In the genomic region with DNA sequence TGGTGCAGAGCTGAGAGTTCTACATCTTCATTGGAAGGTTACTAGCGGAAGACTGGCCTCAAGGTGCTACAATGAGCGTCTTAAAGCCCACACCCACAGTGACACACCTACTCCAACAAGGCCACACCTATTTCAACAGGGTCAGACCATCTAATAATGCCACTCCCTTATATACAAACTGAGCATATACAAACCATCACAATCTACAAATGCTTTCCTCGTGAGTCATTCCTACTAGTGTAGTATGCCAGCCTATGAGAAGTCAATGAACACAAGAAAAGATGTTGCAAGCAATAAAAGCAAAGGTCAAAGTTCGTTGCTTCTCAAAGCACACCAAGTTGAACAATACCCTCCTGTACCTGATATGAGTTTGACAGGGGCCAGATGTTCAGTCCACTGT, we compare ENCODE assay signal across 21 mouse cellular contexts.
DNase-seq lines count a peak whose midpoint lies in the region; ATAC-seq and TF ChIP-seq lines count a peak whose summit lies in the region.
"Had no signal": no experiment of that assay in that cellular context is flagged by ENCODE, and none has a peak within 500 bp of the region (broad histone marks: within the 10 kb centered on the region; RNA-seq: fewer than 3 reads in every experiment).

No protein-coding gene starts in this region.

- H3K27ac ChIP-seq in intestine, embryonic 15.5 days: no peak overlapping the region
- H3K27ac ChIP-seq in intestine, postnatal 0 days (ENCODE audit: low read depth, low read length): no peak overlapping the region
- H3K27ac ChIP-seq in liver, adult 2 months (replicated peaks; ENCODE audit: insufficient read depth, low read depth, low read length): no peak overlapping the region
- H3K27ac ChIP-seq in liver, embryonic 11.5 days (ENCODE audit: low read depth, low read length): no peak overlapping the region
- H3K27ac ChIP-seq in left cerebral cortex, adult 2 months: no peak overlapping the region
- H3K27ac ChIP-seq: forebrain, embryonic 10.5 days; hindbrain, embryonic 12.5 days; hindbrain, embryonic 15.5 days had no signal

- H3K9me3 ChIP-seq in intestine, embryonic 15.5 days: no peaks in the 10 kb centered on the region
- H3K9me3 ChIP-seq in intestine, postnatal 0 days (ENCODE audit: control insufficient read depth): no peaks in the 10 kb centered on the region
- no peaks in the 10 kb centered on the region for H3K9me3 ChIP-seq in liver, embryonic 11.5 days (ENCODE audit: control insufficient read depth, low read length)
- H3K9me3 ChIP-seq: forebrain, embryonic 10.5 days; hindbrain, embryonic 12.5 days; hindbrain, embryonic 15.5 days had no signal

- peak; percentile 49 for ATAC-seq in intestine, embryonic 15.5 days
- ATAC-seq in intestine, postnatal 0 days: no peak
- no peak for ATAC-seq in liver, embryonic 11.5 days (replicated peaks; ENCODE audit: low FRiP score)
- ATAC-seq: CD4-positive, CD25-positive, alpha-beta regulatory T cell, adult 4 months; forebrain, embryonic 14.5 days; forebrain, postnatal 0 days had no signal

- H3K4me2 ChIP-seq in intestine, embryonic 15.5 days (replicated peaks): no peak overlapping the region
- H3K4me2 ChIP-seq in intestine, postnatal 0 days (replicated peaks; ENCODE audit: low read depth): no peak overlapping the region
- no peak overlapping the region for H3K4me2 ChIP-seq in liver, embryonic 11.5 days
- H3K4me2 ChIP-seq: heart, embryonic 11.5 days; hindbrain, embryonic 12.5 days; hindbrain, embryonic 15.5 days had no signal

- WGBS in intestine, embryonic 15.5 days: 83% methylated on average over 4 of the region's 4 CpGs
- WGBS in intestine, postnatal 0 days: 73% methylated on average over 4 of the region's 4 CpGs
- 71% methylated on average over 4 of the region's 4 CpGs for WGBS in liver, adult 2 months
- WGBS in liver, embryonic 11.5 days: 82% methylated on average over 4 of the region's 4 CpGs

- peak; percentile 8 for DNase-seq in liver, adult 2 months (ENCODE audit: extremely low read depth, low read depth, low spot score)
- DNase-seq in liver, embryonic 11.5 days (ENCODE audit: low spot score): no peak
- peak; percentile 8 for DNase-seq in ZHBTc4 (ENCODE audit: low read depth, low spot score)
- DNase-seq in heart, adult 11 months: no peak
- DNase-seq in left cerebral cortex, adult 2 months (ENCODE audit: extremely low spot score in 1 of 2, low spot score in 2 of 2): no peak
- DNase-seq in cerebellum, postnatal 10 days: no peak
- DNase-seq: adrenal gland, adult 2 months; adrenal gland, postnatal 14 days; cerebellum, adult 11 months; cerebellum, adult 2 months; cerebellum, postnatal 14 days; forebrain, postnatal 0 days; gastrocnemius, postnatal 25 days had no signal

- no peaks in the 10 kb centered on the region for H3K27me3 ChIP-seq in intestine, embryonic 15.5 days (replicated peaks)
- H3K27me3 ChIP-seq in intestine, postnatal 0 days (replicated peaks; ENCODE audit: control insufficient read depth, insufficient read depth, low read length): no peaks in the 10 kb centered on the region
- no peaks in the 10 kb centered on the region for H3K27me3 ChIP-seq in liver, adult 2 months (ENCODE audit: control insufficient read depth, insufficient read depth, low read length)
- H3K27me3 ChIP-seq in liver, embryonic 11.5 days (replicated peaks; ENCODE audit: control insufficient read depth, insufficient read depth, low read length): no peaks in the 10 kb centered on the region
- H3K27me3 ChIP-seq: hindbrain, embryonic 12.5 days; hindbrain, embryonic 15.5 days had no signal

- no peak for TF ChIP-seq POLR2A in liver, adult 2 months (IDR thresholded peaks at IDR 0.05; ENCODE audit: extremely low read depth, insufficient read depth, low read length)

- H3K4me1 ChIP-seq in intestine, embryonic 15.5 days (replicated peaks): no peaks in the 10 kb centered on the region
- no peaks in the 10 kb centered on the region for H3K4me1 ChIP-seq in intestine, postnatal 0 days (replicated peaks; ENCODE audit: control insufficient read depth, insufficient read depth, low read length)
- no peaks in the 10 kb centered on the region for H3K4me1 ChIP-seq in liver, adult 2 months (ENCODE audit: control insufficient read depth, insufficient read depth, low read length)
- H3K4me1 ChIP-seq in liver, embryonic 11.5 days (replicated peaks; ENCODE audit: control insufficient read depth, insufficient read depth, low read length): no peaks in the 10 kb centered on the region
- H3K4me1 ChIP-seq: forebrain, embryonic 10.5 days; hindbrain, embryonic 12.5 days; hindbrain, embryonic 15.5 days had no signal

- intact Hi-C loops in left cerebral cortex, adult 2 months (cut with DNase I): no loop called here

- H3K4me3 ChIP-seq in intestine, embryonic 15.5 days (replicated peaks): no peak overlapping the region
- H3K4me3 ChIP-seq in intestine, postnatal 0 days (ENCODE audit: low read depth, low read length): no peak overlapping the region
- no peak overlapping the region for H3K4me3 ChIP-seq in liver, adult 2 months (ENCODE audit: insufficient read depth, low read depth, low read length)
- H3K4me3 ChIP-seq in liver, embryonic 11.5 days (ENCODE audit: low read depth, low read length): no peak overlapping the region
- H3K4me3 ChIP-seq in left cerebral cortex, adult 2 months: no peak overlapping the region
- H3K4me3 ChIP-seq: forebrain, embryonic 10.5 days; hindbrain, embryonic 12.5 days; hindbrain, embryonic 15.5 days had no signal

- H3K9ac ChIP-seq in intestine, embryonic 15.5 days: no peak overlapping the region
- H3K9ac ChIP-seq in intestine, postnatal 0 days (ENCODE audit: low read depth, low read length): no peak overlapping the region
- no peak overlapping the region for H3K9ac ChIP-seq in liver, adult 2 months (ENCODE audit: low read depth, low read length)
- no peak overlapping the region for H3K9ac ChIP-seq in liver, embryonic 11.5 days (ENCODE audit: low read depth, low read length)
- H3K9ac ChIP-seq: forebrain, postnatal 0 days; hindbrain, embryonic 12.5 days; hindbrain, embryonic 15.5 days had no signal

- no peaks in the 10 kb centered on the region for H3K36me3 ChIP-seq in intestine, embryonic 15.5 days
- no peaks in the 10 kb centered on the region for H3K36me3 ChIP-seq in intestine, postnatal 0 days (ENCODE audit: control insufficient read depth, insufficient read depth)
- no peaks in the 10 kb centered on the region for H3K36me3 ChIP-seq in liver, adult 2 months (ENCODE audit: control insufficient read depth, insufficient read depth, low read length)
- H3K36me3 ChIP-seq in liver, embryonic 11.5 days (ENCODE audit: control insufficient read depth, insufficient read depth, low read length): no peaks in the 10 kb centered on the region
- H3K36me3 ChIP-seq: forebrain, embryonic 10.5 days; hindbrain, embryonic 12.5 days; hindbrain, embryonic 15.5 days had no signal

- H3K79me2 ChIP-seq in liver, adult 2 months (ENCODE audit: control insufficient read depth, insufficient read depth, low read length): no peaks in the 10 kb centered on the region

- TF ChIP-seq CTCF in intestine, postnatal 0 days (IDR thresholded peaks at IDR 0.05; ENCODE audit: low read depth): no peak
- TF ChIP-seq CTCF in liver, adult 2 months (IDR thresholded peaks at IDR 0.05; ENCODE audit: low read depth, low read length): no peak
- TF ChIP-seq CTCF in left cerebral cortex, adult 2 months (IDR thresholded peaks at IDR 0.05): no peak

Comparison
In these comparisons a context has a peak if more than half of its experiments do, and no peak if none do; other contexts are left out.
1. DNase-seq: peak in liver, adult 2 months (single experiment) and ZHBTc4 (single experiment); none in liver, embryonic 11.5 days (single experiment), heart, adult 11 months (single experiment), left cerebral cortex, adult 2 months (0 of 2) and cerebellum, postnatal 10 days (0 of 2).